ENCODE assay signal across 20 mouse cellular contexts in genomic region chr9:114522501-114522900, GRCm38 (mm10). TPM values are rescaled to one million over a fixed set of nuclear protein-coding genes. Genes with fewer than 3 reads are reported as not detected.
"Had no signal": no experiment of that assay in that cellular context is flagged by ENCODE, and none has a peak within 500 bp of the region (broad histone marks: within the 10 kb centered on the region; RNA-seq: fewer than 3 reads in every experiment).

No protein-coding gene starts in this region.

- H3K4me2 ChIP-seq: hindbrain, embryonic 15.5 days; kidney, embryonic 15.5 days; neural tube, embryonic 15.5 days had no signal

- H3K4me3 ChIP-seq: hindbrain, embryonic 15.5 days; kidney, embryonic 15.5 days; left cerebral cortex, adult 2 months; limb, embryonic 10.5 days; midbrain, embryonic 10.5 days; myocyte; neural tube, embryonic 15.5 days had no signal

- H3K27me3 ChIP-seq: hindbrain, embryonic 15.5 days; kidney, embryonic 15.5 days had no signal

- H3K9me3 ChIP-seq: hindbrain, embryonic 15.5 days; kidney, embryonic 15.5 days; limb, embryonic 10.5 days; midbrain, embryonic 10.5 days; neural tube, embryonic 15.5 days had no signal

- DNase-seq: kidney, adult 2 months; kidney, postnatal 14 days; lung, adult 2 months; lung, postnatal 10 days; midbrain, embryonic 14.5 days; right cerebral cortex, postnatal 4 days; spleen, adult 18-20 months had no signal

- H3K36me3 ChIP-seq: hindbrain, embryonic 15.5 days; kidney, embryonic 15.5 days; neural tube, embryonic 15.5 days had no signal

- H3K9ac ChIP-seq: hindbrain, embryonic 15.5 days; kidney, embryonic 15.5 days; neural tube, embryonic 15.5 days had no signal

- H3K27ac ChIP-seq: hindbrain, embryonic 15.5 days; kidney, embryonic 15.5 days; left cerebral cortex, adult 2 months; limb, embryonic 10.5 days; midbrain, embryonic 10.5 days; neural tube, embryonic 15.5 days had no signal

RNA-seq across cellular contexts. Expression of gene C130032M10Rik, which starts 7.0 kb away (rescaled TPM):
- total RNA-seq: layer of hippocampus, postnatal 25 days; left cerebral cortex, adult 2 months; left cerebral cortex, postnatal 14 days; megakaryocyte, adult 5-6 weeks had no signal
- polyA plus RNA-seq: hindbrain, embryonic 15.5 days; kidney, adult 2 months; large intestine, adult 2 months; lung, adult 2 months; midbrain, embryonic 14.5 days; neural tube, embryonic 11.5 days; neural tube, embryonic 15.5 days; stomach, embryonic 14.5 days had no signal

RNA-seq across cellular contexts. Expression of gene Ccr4, which starts 17.8 kb away (rescaled TPM):
- total RNA-seq: layer of hippocampus, postnatal 25 days; left cerebral cortex, adult 2 months; left cerebral cortex, postnatal 14 days had no signal
- polyA plus RNA-seq: hindbrain, embryonic 15.5 days; limb, embryonic 10.5 days; midbrain, embryonic 10.5 days; midbrain, embryonic 14.5 days; myocyte; neural tube, embryonic 11.5 days; neural tube, embryonic 15.5 days; stomach, embryonic 14.5 days had no signal

RNA-seq across cellular contexts. Expression of gene Trim71, which starts 41.7 kb away (rescaled TPM):
- total RNA-seq: megakaryocyte, adult 5-6 weeks had no signal
- polyA plus RNA-seq: large intestine, adult 2 months had no signal
